Mouse (Mus musculus) right cerebral cortex, postnatal 14 days (tissue): ENCODE results near the gene Zfp90.

ENCODE experiments used
- DNase-seq: peaks from one replicate; pipeline ENCODE4 v3.0.0; 2022

Zfp90 gene

DNA sequence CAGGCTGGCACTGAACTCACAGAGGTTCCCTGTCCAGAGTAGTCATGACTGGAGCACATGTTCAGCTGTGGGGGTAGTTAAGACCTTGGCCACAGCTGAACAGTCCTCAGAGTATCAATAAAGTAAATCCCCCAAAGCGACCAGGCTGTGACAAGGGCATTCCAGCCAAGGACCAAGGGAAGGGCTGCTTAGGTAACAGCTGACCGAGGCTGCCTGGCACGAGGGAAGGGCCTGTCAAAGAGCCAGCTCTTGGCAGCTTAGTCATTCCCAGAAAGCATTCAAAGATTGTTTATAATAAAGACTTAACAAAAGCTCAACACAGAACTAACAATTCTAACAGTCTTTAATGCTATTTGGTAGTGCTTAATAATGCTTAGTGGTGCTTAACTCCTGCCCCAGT is 22.7 kb downstream of the Zfp90 start:
- no peak for DNase-seq

DNA sequence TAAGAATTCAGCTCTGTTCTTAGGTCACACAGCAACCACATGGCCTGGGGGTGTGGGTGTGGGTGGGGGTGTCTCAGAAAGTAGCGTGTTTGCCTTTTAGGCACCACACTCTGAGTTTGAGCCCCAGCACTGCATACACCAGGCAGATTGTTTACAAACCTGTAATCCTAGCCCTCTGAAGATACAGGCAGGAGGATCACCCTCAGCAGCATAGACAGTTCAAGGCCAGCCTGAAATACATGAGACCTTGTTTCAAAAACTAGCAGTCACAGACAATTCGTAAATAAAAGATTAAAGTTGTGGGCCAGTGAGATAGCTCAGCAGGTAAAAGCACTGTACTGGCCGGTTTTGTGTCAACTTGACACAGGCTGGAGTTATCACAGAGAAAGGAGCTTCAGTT is 25.0 kb downstream of the Zfp90 start:
- DNase-seq, result no peak

DNA sequence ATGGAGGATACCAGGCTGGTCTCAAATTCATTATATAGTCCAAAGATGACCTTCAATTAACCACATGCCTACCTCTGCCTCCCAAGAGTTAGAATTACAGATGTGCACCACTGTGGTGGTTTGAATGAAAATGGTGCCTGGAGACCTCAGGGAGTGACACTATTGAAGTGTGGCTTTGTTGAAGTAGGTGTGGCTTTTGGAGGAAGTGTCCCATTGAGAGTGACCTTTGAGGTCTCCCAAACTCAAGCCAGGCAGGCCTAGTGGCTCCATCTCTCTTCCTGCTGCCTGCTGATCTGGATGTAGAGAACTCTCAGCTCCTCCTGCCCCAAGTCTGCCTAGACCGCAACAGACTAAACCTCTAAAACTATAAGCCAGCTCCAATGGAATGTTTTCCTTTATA is 27.6 kb downstream of the Zfp90 start:
- DNase-seq, result no peak

DNA sequence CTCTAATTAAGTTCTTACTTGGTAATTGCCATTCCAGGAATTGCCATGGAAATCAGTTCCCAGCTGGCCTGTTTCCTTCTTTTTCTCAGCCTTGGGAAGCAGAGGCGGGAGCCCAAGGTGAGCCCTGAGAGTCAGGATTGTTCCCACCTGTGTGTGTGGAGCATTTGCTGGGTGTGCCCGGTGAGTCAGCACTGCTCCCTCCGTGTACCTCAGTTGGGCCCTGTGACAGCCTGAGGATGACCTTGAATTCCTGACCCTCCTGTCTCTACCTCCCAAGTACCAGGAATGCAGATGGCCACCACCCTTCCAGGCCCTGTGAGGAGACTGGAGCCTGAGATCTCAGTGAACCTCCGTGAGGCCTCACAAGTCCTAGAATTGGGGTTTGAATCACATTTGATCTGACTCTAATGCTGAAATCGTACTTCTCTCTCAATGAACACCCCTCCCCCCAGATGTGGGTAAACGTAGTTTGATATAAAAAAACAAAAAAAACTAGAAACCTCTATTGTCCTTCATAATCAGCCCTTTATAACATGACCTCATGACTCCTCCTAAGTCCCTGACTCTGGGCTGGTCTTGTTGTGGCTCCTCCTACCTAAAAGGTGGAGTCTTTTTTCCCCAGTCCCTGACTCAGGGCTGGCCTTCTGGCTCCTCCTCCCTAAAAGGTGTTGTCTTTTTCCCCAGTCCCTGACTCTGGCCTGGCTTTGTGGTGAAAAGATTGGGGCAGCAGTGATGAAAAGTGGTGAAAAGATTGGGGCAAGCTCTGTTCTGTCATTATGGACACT is 36.4 kb downstream of the Zfp90 start:
- DNase-seq, result no peak

DNA sequence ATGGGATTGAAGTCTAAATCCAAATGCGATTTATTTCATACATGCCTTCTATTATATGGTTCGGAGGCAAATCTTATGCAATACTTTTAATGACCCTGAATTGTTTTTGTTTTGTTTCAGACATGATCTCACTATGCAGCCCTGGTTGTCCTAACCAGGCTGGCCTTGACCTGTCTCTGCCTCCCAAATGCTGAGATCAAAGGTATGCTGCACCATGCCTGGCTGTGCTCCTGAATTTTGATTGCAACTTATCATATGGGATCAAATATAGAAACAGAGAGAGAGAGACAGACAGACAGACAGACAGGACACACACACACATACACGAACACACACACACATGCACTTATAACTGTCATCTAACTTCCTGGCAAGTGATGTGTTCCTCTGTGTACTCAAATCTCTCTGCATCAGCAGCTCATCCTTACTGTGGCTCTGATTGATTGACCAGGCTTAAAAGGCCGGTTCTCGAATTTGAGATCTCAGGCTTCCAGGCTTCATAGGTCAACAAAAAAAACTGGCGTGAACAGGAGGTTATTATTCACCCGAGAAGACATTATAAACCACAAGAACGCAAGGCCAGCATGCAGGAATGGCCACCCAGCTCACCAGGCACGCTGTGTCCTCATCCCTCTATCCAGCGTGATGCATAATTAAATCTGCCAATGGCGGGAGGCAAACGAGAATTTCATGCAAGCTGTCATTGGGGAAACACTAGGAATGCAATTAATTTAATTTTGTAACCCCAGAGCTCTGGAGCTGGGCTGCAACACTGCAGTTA is 37.8 kb downstream of the Zfp90 start:
- no peak for DNase-seq

DNA sequence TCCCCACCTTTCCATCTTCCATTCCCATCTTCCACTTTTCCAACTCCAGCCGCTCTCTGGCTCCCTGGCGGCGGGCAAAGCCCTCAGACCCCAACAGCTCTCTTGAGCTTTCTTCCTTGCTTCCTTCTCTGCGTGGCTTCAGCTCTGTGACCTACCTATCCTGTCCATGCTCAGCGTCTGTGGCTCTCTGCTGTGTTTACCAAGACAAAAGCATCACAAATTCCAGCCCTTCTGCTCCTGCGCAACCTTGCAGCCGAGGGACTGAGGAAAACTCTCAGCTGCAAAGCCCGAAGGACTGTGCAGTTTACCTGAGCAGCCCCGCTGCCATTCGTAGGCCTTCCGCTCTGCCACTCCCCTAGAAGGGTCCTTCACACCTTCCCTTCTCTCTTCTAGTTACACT is 38.9 kb downstream of the Zfp90 start:
- no peak for DNase-seq

DNA sequence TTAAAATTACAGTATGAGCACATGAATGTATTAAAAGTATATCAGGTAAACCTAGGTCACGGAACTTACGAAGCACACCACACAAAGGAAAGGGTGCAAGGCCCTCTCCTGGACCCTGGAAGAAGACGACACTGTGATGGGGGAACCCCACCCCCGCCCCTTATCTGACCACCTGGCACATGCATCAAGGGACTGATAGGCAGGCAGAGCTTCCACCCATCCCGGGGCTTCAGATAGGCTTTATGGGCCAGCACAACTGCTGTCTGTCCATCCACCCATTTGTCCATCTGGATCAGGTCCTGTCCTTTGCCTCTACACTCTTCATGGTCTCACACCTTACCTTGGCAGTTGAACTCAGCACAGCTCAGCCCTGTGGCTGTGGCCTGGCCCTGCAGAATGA is 47.0 kb downstream of the Zfp90 start:
- DNase-seq, result no peak

DNA sequence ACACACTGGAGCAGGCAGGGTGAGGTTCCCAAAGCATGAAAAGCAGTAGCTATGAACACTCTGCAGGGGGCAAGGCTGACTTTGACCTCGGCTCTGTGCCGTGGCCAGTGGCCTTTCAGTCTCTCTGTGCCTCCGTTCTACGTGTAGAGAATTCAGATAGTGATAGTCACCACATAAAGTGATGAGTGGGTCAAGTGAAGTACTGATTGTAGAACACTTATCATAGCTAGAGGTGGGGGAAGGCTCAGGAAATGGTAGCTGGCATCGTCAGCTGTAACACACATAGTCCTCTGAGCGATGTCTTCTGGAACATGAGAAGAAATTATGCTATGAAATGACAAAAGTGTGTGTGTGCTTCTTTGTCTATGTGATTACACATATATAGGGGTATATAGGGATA is 48.7 kb downstream of the Zfp90 start:
- DNase-seq, result no peak

DNA sequence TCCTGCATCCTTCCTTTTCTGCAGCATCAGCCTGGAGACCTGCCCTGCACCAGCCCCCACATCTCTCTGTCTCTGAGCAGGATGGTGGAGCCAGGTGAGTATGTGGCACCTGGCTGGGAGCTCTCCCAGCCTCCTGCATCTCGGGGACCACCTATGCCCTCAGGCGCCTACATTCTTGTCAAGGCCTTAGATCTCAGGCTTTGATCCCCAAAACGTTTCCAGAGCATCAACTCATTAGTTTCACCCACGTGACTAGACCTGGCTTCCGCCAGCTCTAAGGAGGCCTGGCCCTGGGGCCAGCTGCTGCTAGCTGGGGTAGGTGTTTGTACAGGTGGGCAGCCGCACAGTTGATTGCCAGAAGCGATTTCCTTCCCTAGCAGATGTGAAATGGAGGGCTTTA is 54.4 kb downstream of the Zfp90 start:
- DNase-seq, result no peak

DNA sequence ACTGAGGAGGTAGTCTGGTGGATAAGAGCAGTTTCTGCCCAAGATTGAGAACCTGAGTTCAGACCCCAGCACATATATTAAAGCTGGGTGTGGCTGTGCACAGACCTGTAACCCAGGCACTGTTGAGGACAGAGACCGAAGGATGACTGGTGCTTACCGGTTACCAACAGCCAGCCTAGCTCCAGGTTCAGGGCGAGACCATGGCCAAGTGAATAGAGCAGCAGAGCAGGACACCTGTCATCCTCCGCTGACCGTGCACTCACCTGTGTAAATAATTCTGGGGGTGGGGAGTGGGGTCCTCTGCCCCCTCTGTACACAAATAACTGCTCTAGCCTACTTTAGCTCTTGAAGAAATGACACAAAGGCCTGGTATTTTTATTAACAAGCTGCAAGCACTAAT is 58.9 kb downstream of the Zfp90 start:
- no peak for DNase-seq
